Mouse (Mus musculus) liver, embryonic 14.5 days (tissue): Measurements from ENCODE around the gene Tubb5.
A peak's percentile ranks its signal among the peaks of the same experiment; 100 is the strongest.

Experiments
- CTCF ChIP-seq: IDR thresholded peaks from 2 replicates; pipeline ENCODE4 v1.5.1; 2016; ENCODE audit warnings: antibody characterized with exemption, low read depth, control low read depth
- EP300 ChIP-seq: IDR thresholded peaks from 2 replicates; pipeline ENCODE4 v1.6.1; 2016; ENCODE audit warnings: antibody characterized with exemption, low read depth

DNA sequence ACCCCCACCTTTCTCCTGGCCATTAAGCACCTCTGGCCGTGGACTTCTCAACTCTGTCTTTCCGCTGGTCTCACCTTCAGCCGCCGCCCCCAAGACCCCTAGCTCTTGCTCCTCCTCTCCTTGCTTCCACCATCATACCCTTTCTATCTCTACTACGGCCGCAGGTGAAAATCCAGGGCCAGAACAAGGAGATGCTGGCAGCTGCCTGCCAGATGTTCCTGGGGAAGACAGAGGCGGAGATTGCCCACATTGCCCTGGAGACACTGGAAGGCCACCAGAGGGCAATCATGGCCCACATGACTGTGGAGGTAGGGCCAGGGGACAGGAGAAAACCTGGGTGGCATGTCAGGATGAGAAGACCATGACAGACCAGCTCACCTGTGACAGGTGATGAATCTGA lies 13.7 kb downstream of the Tubb5 start:
- peak; percentile 86 for TF ChIP-seq CTCF
- no peak for TF ChIP-seq EP300
